Mouse (Mus musculus): ENCODE data around the gene H2-T22. TPM values are rescaled to one million over a fixed set of nuclear protein-coding genes. Genes with fewer than 3 reads are reported as not detected.

H2-T22 gene
- polyA plus RNA-seq, 1 experiment from 2014 or later: 6.1 TPM

DNA sequence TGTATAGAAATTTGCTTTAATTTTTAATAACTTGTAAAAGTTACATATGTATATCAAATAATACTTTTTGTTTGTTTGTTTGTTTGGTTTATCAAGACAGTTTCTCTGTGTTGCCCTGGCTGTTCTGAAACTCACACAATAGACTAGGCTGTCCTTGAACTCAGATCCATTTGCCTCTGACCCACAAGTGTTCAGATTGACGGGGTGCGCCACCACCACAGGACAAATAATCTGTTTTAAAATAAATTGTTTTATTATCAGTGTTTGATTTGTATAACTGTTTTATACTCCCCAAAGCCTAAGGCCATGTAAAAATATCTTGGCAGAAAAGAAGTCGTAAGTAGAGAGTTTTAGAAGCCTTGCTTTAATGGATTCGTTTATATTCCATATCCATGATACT is 14.9 kb downstream of the H2-T22 start:
- Histone ChIP-seq H3K9ac (no peak overlapping the region), H3K4me2 (no peak overlapping the region), H3K27ac (ENCODE audit: poor library complexity, severe bottlenecking) (no peak overlapping the region), H3K27me3 (replicated peaks) (peaks cover 6% of the 10 kb centered on the region), H3K4me3 (no peak overlapping the region), H3K9me3 (replicated peaks) (no peaks in the 10 kb centered on the region), H3K4me1 (replicated peaks) (peaks cover 15% of the 10 kb centered on the region), H3K36me3 (no peaks in the 10 kb centered on the region)
- WGBS: 91% methylated on average over 4 of the region's 4 CpGs
- no peak for ATAC-seq (ENCODE audit: insufficient number of reproducible peaks, low FRiP score)

DNA sequence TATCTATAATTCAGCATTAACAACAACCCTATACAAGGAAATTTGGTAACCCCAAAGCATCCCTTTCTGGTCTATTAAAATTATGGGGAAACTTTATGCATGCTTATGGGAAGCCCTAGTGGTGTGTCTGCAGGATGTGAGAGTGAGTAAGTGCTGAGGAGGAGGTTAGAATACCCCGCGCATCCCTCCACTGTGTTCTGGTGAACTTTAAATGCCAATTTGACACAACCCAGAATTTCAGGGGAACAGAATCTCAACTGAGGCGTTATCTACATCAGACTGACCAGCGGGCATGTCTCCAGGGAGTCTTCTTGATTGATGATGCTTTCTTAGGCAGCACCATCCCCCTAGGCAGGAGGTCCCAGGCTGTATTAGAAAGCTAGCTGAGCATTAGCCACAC is 16.6 kb downstream of the H2-T22 start:
- H3K9ac ChIP-seq: no peak overlapping the region
- no peaks in the 10 kb centered on the region for H3K36me3 ChIP-seq
- no peak overlapping the region for H3K4me2 ChIP-seq
- 57% methylated on average over 4 of the region's 4 CpGs for WGBS
- peaks cover 11% of the 10 kb centered on the region for H3K4me1 ChIP-seq (replicated peaks)
- H3K27me3 ChIP-seq (replicated peaks): no peaks in the 10 kb centered on the region
- no peak for ATAC-seq (ENCODE audit: insufficient number of reproducible peaks, low FRiP score)
- no peak overlapping the region for H3K27ac ChIP-seq (ENCODE audit: poor library complexity, severe bottlenecking)
- H3K4me3 ChIP-seq: no peak overlapping the region
- no peaks in the 10 kb centered on the region for H3K9me3 ChIP-seq (replicated peaks)

DNA sequence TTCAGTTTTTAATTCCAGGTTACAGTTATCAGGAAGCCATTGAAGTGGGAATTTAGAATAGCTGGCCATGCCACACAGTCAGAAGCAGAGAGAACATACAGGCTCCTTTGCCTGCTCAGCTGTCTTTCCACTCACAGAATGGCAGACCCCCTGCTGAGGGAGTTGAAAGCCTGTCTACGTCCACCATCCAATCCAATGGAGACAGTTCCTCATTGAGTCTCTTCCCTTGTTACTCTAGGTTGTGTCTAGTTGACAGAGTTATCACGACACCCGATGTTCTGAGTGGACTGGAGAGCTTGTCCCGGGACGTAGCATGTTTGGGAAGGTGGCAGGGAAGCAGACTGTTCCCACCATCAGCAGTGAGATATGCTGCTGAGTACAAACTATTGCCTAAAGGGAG is 17.4 kb downstream of the H2-T22 start:
- H3K9me3 ChIP-seq (replicated peaks): 0 out of 2 replicates have a peak, but pooled peaks cover 5% of the 10 kb centered on the region
- H3K4me1 ChIP-seq (replicated peaks): peaks cover 11% of the 10 kb centered on the region
- H3K9ac ChIP-seq: no peak overlapping the region
- no peak overlapping the region for H3K27ac ChIP-seq (ENCODE audit: poor library complexity, severe bottlenecking)
- 49% methylated on average over 5 of the region's 5 CpGs for whole genome bisulfite sequencing
- no peak overlapping the region for H3K4me3 ChIP-seq
- no peak for ATAC-seq (ENCODE audit: insufficient number of reproducible peaks, low FRiP score)
- no peak overlapping the region for H3K4me2 ChIP-seq
- no peaks in the 10 kb centered on the region for H3K36me3 ChIP-seq
- H3K27me3 ChIP-seq (replicated peaks): no peaks in the 10 kb centered on the region

DNA sequence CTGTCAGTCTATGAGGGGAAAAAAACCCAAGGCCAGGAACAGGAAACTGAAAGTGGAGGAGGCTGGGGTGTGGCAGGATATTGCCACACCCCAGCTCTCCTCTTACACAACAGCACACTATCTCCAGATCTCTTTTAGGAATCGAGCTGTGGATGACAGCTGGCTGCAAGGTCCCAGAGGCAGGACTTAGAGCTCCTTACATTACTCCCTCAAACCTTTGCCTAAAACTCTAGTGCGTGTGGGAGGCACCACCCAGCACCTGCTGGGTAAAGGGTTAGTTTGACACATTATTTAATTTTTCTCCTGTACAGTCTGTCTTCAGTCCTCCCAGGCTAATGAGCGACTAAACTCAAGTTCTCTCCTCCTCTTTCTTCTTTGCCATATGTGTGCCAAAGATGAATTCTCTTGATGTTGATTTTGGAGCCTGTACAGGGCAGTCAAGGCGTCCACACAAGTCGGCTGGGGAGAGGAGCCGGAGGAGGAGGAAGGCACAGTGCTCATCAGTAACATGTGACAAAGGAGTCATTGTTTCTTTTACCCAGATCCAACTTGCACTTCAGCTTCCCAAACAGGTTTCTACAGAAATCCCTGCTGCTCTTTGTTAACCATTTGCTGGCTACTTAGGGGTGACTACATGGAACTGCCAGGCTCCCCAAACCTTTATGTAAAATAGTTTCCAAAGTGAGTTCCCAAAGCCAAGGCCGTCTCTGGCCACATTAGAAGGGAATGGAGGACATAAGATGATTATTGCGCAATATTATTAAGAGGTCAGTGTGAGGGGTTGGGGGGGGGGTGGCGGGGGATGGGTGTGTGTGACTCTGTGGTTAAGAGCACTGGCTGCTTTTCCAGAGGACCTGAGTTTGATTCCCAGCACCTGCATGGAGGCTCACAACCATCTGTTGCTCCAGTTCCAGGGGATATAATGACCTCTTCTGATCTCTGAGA is 18.6 kb downstream of the H2-T22 start:
- Histone ChIP-seq H3K9ac (no peak overlapping the region), H3K36me3 (no peaks in the 10 kb centered on the region), H3K4me3 (no peak overlapping the region), H3K27me3 (replicated peaks) (no peaks in the 10 kb centered on the region), H3K4me2 (no peak overlapping the region), H3K4me1 (replicated peaks) (peaks cover 11% of the 10 kb centered on the region), H3K9me3 (replicated peaks) (0 out of 2 replicates have a peak, but pooled peaks cover 5% of the 10 kb centered on the region), H3K27ac (ENCODE audit: poor library complexity, severe bottlenecking) (no peak overlapping the region)
- ATAC-seq (ENCODE audit: insufficient number of reproducible peaks, low FRiP score): no peak
- WGBS: 59% methylated on average over 9 of the region's 9 CpGs

DNA sequence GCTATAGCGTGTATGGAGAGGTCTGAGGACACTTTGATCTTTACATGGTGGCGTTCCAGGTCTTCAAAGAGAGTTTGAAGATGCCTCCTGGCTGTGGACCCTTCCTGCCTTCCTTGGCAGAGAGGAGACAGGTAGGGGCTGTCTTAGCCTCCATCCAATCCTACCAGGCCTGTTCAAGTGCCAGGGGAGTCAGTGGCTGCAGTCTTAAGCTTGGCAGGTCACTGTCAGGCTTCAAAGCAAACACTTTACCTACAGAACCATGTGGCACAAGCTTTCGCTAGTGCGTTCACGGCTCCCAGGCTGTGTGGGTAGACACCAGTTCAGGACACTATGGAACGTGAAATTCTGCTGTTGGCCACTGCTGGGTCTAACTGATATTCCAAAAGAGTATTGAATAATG is 19.6 kb downstream of the H2-T22 start:
- H3K9ac ChIP-seq: no peak overlapping the region
- H3K4me3 ChIP-seq: no peak overlapping the region
- H3K36me3 ChIP-seq: no peaks in the 10 kb centered on the region
- H3K4me2 ChIP-seq: no peak overlapping the region
- H3K27me3 ChIP-seq (replicated peaks): no peaks in the 10 kb centered on the region
- H3K4me1 ChIP-seq (replicated peaks): peaks cover 11% of the 10 kb centered on the region
- H3K27ac ChIP-seq (ENCODE audit: poor library complexity, severe bottlenecking): no peak overlapping the region
- H3K9me3 ChIP-seq (replicated peaks): 0 out of 2 replicates have a peak, but pooled peaks cover 5% of the 10 kb centered on the region
- WGBS: 87% methylated on average over 6 of the region's 6 CpGs
- ATAC-seq (ENCODE audit: insufficient number of reproducible peaks, low FRiP score): no peak

DNA sequence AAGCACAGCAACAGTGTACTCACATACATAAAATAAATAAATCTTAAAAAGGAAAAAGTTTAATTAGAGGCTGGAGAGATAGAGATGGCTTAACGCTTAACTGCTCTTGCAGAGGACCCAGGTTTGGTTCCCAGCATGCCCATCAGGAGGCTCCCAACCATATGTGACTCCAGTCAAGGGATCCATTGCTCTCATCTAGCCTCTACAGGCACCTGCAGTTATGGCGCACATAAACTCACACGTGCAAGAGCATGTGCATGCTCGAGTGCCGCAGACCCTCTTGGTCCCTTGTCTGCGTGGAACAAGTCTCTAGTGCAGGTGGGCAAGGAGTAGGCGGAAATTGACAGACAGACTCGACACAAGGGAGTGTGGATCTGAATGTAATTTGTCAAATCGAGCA is 20.4 kb downstream of the H2-T22 start:
- Histone ChIP-seq H3K4me3 (no peak overlapping the region), H3K4me1 (replicated peaks) (peaks cover 11% of the 10 kb centered on the region), H3K9me3 (replicated peaks) (0 out of 2 replicates have a peak, but pooled peaks cover 5% of the 10 kb centered on the region), H3K9ac (no peak overlapping the region), H3K27me3 (replicated peaks) (no peaks in the 10 kb centered on the region), H3K36me3 (no peaks in the 10 kb centered on the region), H3K4me2 (no peak overlapping the region), H3K27ac (ENCODE audit: poor library complexity, severe bottlenecking) (no peak overlapping the region)
- WGBS: 92% methylated on average over 9 of the region's 9 CpGs
- no peak for ATAC-seq (ENCODE audit: insufficient number of reproducible peaks, low FRiP score)

DNA sequence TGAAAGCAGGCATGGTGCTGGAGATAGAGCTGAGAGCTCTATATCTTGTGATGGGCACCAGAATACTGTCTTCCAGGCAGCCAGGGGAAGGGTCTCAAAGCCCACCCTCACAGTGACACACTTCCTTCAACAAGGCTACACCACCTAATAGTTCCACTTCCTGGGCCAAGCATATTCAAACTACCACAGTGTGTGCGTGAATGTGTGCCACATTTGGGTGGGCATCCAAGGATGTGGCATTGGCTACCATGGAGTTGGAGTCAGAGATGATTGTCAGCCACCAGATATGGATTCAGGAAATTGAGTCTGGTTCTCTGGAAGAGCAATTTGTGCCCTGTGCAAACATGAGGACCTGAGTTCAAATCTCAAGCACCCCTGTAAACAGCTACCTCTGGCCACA is 21.2 kb downstream of the H2-T22 start:
- peak overlapping the region; percentile 57 for H3K4me2 ChIP-seq
- no peaks in the 10 kb centered on the region for H3K36me3 ChIP-seq
- H3K9me3 ChIP-seq (replicated peaks): 0 out of 2 replicates have a peak, but pooled peaks cover 5% of the 10 kb centered on the region
- 97% methylated on average over 1 of the region's 1 CpGs for WGBS
- H3K27me3 ChIP-seq (replicated peaks): no peaks in the 10 kb centered on the region
- H3K9ac ChIP-seq: no peak overlapping the region
- peak overlapping the region; percentile 78 for H3K27ac ChIP-seq (ENCODE audit: poor library complexity, severe bottlenecking)
- no peak for ATAC-seq (ENCODE audit: insufficient number of reproducible peaks, low FRiP score)
- peaks cover 11% of the 10 kb centered on the region for H3K4me1 ChIP-seq (replicated peaks)
- H3K4me3 ChIP-seq: no peak overlapping the region

DNA sequence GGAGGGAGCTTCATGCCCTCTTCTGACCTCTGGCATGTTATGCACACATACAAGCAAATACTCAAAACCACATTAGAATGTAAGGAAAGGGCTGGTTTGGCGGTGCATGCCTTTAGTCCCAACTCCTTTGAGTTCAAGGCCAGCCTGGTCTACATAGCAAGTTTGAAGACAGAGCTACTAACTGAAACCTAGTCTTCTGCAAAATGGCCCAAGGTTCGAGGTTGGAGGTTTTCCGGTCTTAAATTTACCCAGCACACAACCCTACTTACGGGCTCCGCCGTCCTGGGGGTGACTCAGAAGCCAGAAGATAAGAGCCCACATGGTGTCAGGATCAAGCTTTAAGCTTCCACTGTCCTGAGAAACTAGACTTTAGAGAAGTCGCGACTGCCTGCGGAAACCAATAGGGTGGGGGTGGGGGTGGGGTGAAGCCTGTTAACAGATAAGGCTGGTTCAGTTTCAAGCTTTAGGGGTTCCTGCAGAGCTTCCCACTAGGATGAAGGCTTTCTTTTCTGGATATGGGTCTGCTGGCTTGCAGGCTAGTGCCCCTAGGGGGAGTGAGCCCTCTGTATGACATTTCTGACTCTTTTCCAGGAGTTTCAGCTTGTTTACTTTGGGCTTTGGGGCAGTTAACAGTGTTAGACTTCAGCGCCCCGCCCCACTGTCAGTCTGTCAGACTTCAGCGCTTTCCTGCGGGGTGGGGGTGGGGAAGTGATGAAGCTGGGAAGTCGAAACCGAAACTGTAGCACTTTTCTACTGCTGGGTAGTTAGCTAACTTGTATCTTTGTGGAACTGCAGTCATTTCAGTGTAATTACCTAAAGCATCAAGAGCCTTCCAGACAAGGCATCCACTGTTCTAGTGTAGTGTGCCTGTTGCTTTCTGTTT is 22.1 kb downstream of the H2-T22 start, which contains the start of gene H2-T24:
H2-T24 (minus strand) TSS at position 370 of the 883 bp plus-strand sequence.
- Histone ChIP-seq H3K4me1 (replicated peaks) (peaks cover 11% of the 10 kb centered on the region), H3K36me3 (peaks cover 5% of the 10 kb centered on the region), H3K27me3 (replicated peaks) (no peaks in the 10 kb centered on the region), H3K27ac (ENCODE audit: poor library complexity, severe bottlenecking) (peak within 1 kb of the TSS; percentile 78), H3K9ac (peak within 1 kb of the TSS; percentile 34), H3K9me3 (replicated peaks) (0 out of 2 replicates have a peak, but pooled peaks cover 5% of the 10 kb centered on the region), H3K4me2 (peak within 1 kb of the TSS; percentile 57), H3K4me3 (peak within 1 kb of the TSS; percentile 29)
- peak; percentile 88 for ATAC-seq (ENCODE audit: insufficient number of reproducible peaks, low FRiP score)
- 23% methylated on average over 15 of the region's 15 CpGs for WGBS

DNA sequence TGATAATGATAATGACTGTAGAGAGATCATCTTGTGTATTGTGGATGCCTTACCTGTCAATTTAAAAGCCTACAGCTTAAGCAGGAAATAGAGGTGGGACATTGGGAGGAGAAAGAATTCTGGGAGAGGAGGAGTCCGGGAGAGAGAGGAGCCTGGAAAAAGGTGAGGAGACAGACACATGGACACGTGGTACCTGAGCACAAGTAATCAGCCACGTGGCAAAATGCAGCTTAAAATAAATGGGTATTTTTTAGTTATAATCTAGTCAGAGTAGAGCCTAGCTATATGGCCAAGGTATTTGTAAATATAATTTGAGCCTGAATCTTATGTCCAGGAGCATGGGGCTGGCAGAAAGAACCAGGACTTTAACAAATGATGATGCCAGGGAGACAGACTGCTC is 23.0 kb downstream of the H2-T22 start:
- Histone ChIP-seq H3K27ac (ENCODE audit: poor library complexity, severe bottlenecking) (peak overlapping the region; percentile 78), H3K4me2 (peak overlapping the region; percentile 57), H3K4me3 (peak overlapping the region; percentile 29), H3K9me3 (replicated peaks) (0 out of 2 replicates have a peak, but pooled peaks cover 5% of the 10 kb centered on the region), H3K27me3 (replicated peaks) (no peaks in the 10 kb centered on the region), H3K36me3 (peaks cover 14% of the 10 kb centered on the region), H3K4me1 (replicated peaks) (peaks cover 11% of the 10 kb centered on the region), H3K9ac (peak overlapping the region; percentile 34; the same call in 1 of the 2 replicates)
- no peak for ATAC-seq (ENCODE audit: insufficient number of reproducible peaks, low FRiP score)
- WGBS: 64% methylated on average over 3 of the region's 3 CpGs

DNA sequence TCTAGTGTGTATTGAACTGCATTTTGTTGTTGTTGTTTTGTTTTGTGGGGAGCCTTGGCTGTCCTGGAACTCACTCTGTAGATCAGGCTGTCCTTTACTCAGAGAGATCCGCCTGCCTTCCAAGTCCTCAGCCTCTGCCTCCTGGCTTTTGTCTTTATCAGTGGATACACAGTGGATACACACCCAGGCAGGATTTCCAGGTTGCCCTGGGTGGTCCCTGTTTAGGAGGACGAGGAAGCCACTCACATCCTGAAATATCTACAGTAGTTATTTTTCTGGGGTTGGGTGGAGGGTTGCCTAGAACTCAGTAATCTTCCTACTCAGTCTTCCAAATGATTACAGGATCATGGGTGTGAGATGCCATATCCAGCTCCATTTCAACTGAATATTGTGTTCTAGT is 23.6 kb downstream of the H2-T22 start:
- ATAC-seq (ENCODE audit: insufficient number of reproducible peaks, low FRiP score): 0 out of 2 replicates have a peak, but pooled peaks have one; percentile 19
- 0 out of 2 replicates have a peak, but pooled peaks cover 5% of the 10 kb centered on the region for H3K9me3 ChIP-seq (replicated peaks)
- H3K4me3 ChIP-seq: peak overlapping the region; percentile 27; the same call in 1 of the 2 replicates
- no peak overlapping the region for H3K9ac ChIP-seq
- H3K4me1 ChIP-seq (replicated peaks): peaks cover 10% of the 10 kb centered on the region
- 51% methylated on average over 2 of the region's 2 CpGs for WGBS
- no peaks in the 10 kb centered on the region for H3K27me3 ChIP-seq (replicated peaks)
- H3K36me3 ChIP-seq: peaks cover 19% of the 10 kb centered on the region
- H3K4me2 ChIP-seq: no peak overlapping the region; the same call in 1 of the 2 replicates
- H3K27ac ChIP-seq (ENCODE audit: poor library complexity, severe bottlenecking): 0 out of 2 replicates have a peak overlapping the region, but pooled peaks have one; percentile 24
